Mouse (Mus musculus) hindbrain, embryonic 14.5 days (tissue): ENCODE data around the gene Ttc39b. TPM values are rescaled to one million over a fixed set of nuclear protein-coding genes. Genes with fewer than 3 reads are reported as not detected.

Experiments
- ATAC-seq: fragments of 200-750 bp; cut with Nextera tagmentation; 2 replicates; pipeline ENCODE4 v1.8.0; 2017; ENCODE audit warnings: moderate number of reproducible peaks, mild to moderate bottlenecking, moderate TSS enrichment, moderate library complexity; ENCODE audit not compliant: low FRiP score
- DNase-seq: peaks from one replicate; pipeline ENCODE4 v3.0.0-alpha.2; 2015; ENCODE audit warnings: low spot score
- H3K27ac ChIP-seq: fragments of 300-500 bp; sonication (generic); 2 replicates; pipeline ENCODE4 v1.5.1; 2014; ENCODE audit warnings: mild to moderate bottlenecking, moderate library complexity
- H3K27me3 ChIP-seq: fragments of 300-500 bp; sonication (generic); 2 replicates; pipeline ENCODE4 v1.6.1; 2014; ENCODE audit warnings: mild to moderate bottlenecking, low read length, mixed read lengths; ENCODE audit not compliant: control insufficient read depth, insufficient read depth
- H3K36me3 ChIP-seq: fragments of 300-500 bp; sonication (generic); replicated peaks from 2 replicates; pipeline ENCODE4 v1.6.1; 2014; ENCODE audit not compliant: control insufficient read depth, insufficient read depth
- H3K4me1 ChIP-seq: fragments of 300-500 bp; sonication (generic); replicated peaks from 2 replicates; pipeline ENCODE4 v1.6.1; 2014; ENCODE audit warnings: antibody characterized with exemption, low read length, mixed read lengths; ENCODE audit not compliant: control insufficient read depth, insufficient read depth
- H3K4me2 ChIP-seq: fragments of 300-500 bp; sonication (generic); replicated peaks from 2 replicates; pipeline ENCODE4 v1.6.1; 2014; ENCODE audit warnings: mild to moderate bottlenecking, moderate library complexity
- H3K4me3 ChIP-seq: fragments of 300-500 bp; sonication (generic); replicated peaks from 2 replicates; pipeline ENCODE4 v1.5.1; 2014; ENCODE audit warnings: mild to moderate bottlenecking, low read length
- H3K9ac ChIP-seq: fragments of 300-500 bp; sonication (generic); 2 replicates; pipeline ENCODE4 v1.6.1; 2014
- H3K9me3 ChIP-seq: fragments of 300-500 bp; sonication (generic); 2 replicates; pipeline ENCODE4 v1.6.1; 2016; ENCODE audit warnings: low read length; ENCODE audit not compliant: control insufficient read depth
- WGBS: fragments of 180-500 bp; shearing (Covaris S2); extraction: QIAGEN DNeasy Blood & Tissue Kit; methylation state at CpG from one replicate; pipeline ENCODE4 v1.1.7; 2014; 5-methylcytosine and 5-hydroxymethylcytosine counted together
- polyA plus RNA-seq: library from polyadenylated mRNA; unstranded; fragments of >200 nt; fragmentation: Nextera tagmentation; extraction: Ambion mirVana; gene quantifications from 2 replicates; pipeline ENCODE4 v1.2.1, GENCODE M21; 2014

Gene Ttc39b
- polyA plus RNA-seq, 1 experiment from 2014 or later: 8.2 TPM

DNA sequence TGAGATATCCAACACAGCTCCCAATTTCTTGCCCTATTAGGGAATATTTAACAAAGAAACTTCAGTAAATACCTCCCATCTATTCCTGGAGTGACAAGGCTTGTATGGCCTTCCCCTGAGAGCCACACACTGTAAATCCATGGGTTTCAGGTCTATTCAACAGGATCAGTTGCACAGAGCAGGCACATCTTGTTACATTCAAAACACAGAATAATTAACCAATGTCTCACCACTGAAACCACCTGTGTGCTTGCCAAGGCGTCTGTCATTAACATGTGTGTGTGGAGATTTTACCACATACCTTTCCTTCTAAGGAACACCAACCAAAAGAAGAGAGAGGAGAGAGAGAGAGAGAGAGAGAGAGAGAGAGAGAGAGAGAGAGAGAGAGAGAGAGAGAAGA lies 136.7 kb downstream of the Ttc39b start:
- Histone ChIP-seq H3K27ac (no peak overlapping the region), H3K4me3 (no peak overlapping the region), H3K4me1 (0 out of 2 replicates have a peak, but pooled peaks cover 4% of the 10 kb centered on the region), H3K36me3 (no peaks in the 10 kb centered on the region), H3K4me2 (no peak overlapping the region), H3K9me3 (no peaks in the 10 kb centered on the region), H3K9ac (no peak overlapping the region), H3K27me3 (no peaks in the 10 kb centered on the region)
- DNase-seq (no peak), ATAC-seq (no peak)
- 84% methylated on average over 1 of the region's 1 CpGs for whole genome bisulfite sequencing

DNA sequence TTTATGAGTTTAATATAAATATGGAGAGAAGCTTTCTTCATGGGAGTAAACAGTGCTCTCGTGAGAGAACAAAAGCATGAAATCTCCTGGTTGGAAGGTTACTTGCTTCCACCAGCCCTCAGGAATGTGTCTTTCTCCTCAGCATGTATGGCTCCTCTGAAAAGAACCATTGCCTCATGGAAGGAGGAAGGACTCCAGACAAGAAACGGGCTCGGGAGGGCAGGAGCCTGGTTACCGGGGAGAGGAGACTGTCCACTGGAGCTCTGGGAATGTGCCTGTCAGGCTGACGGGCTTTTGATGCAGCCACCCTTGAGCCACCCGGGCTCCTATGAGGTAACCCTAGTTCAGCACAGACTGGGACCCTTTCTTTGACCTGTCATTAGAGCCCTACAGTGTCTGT lies 137.6 kb downstream of the Ttc39b start:
- H3K9ac ChIP-seq: no peak overlapping the region
- H3K36me3 ChIP-seq: no peaks in the 10 kb centered on the region
- no peaks in the 10 kb centered on the region for H3K9me3 ChIP-seq
- no peak overlapping the region for H3K4me3 ChIP-seq
- no peak for ATAC-seq
- no peak overlapping the region for H3K4me2 ChIP-seq
- whole genome bisulfite sequencing: 24% methylated on average over 6 of the region's 6 CpGs
- 0 out of 2 replicates have a peak, but pooled peaks cover 4% of the 10 kb centered on the region for H3K4me1 ChIP-seq
- no peaks in the 10 kb centered on the region for H3K27me3 ChIP-seq
- DNase-seq: no peak
- H3K27ac ChIP-seq: no peak overlapping the region

DNA sequence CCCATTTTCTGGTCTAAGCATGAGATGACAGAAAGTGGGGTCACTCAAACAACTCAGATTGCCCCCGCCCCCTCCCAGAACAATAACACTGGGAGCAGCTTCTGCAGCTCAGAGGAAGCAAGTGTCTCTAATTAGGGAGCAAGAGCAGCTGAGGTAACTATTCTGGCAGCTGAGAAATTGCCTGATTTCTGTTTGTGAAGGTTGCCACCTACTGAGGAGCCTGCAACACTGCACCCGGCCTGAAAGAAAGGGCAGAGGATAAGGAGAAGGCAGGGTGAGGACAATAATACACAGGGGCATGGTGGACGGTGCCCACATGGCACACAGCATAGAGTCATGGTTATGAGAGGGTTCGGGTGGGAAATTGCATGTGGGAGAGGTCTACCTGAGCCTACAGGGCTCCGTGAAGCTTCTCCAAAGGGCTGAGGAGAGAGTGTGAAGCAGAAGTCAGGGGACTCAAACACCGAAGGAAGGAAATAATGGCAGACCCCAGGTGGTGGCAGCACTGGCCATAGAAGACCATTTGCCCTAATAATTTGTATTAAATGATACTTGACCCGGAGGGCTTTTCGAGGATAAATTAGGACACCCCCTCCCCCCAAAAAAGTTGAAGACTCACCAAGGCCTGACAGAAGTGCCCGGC lies 140.6 kb downstream of the Ttc39b start:
- no peaks in the 10 kb centered on the region for H3K9me3 ChIP-seq
- ATAC-seq: peak; percentile 88
- 0 out of 2 replicates have a peak, but pooled peaks cover 4% of the 10 kb centered on the region for H3K4me1 ChIP-seq
- H3K36me3 ChIP-seq: no peaks in the 10 kb centered on the region
- 27% methylated on average over 9 of the region's 9 CpGs for WGBS
- no peak overlapping the region for H3K9ac ChIP-seq
- no peak overlapping the region for H3K4me2 ChIP-seq
- no peak overlapping the region for H3K4me3 ChIP-seq
- H3K27me3 ChIP-seq: no peaks in the 10 kb centered on the region
- DNase-seq: peak; percentile 78
- H3K27ac ChIP-seq: no peak overlapping the region

DNA sequence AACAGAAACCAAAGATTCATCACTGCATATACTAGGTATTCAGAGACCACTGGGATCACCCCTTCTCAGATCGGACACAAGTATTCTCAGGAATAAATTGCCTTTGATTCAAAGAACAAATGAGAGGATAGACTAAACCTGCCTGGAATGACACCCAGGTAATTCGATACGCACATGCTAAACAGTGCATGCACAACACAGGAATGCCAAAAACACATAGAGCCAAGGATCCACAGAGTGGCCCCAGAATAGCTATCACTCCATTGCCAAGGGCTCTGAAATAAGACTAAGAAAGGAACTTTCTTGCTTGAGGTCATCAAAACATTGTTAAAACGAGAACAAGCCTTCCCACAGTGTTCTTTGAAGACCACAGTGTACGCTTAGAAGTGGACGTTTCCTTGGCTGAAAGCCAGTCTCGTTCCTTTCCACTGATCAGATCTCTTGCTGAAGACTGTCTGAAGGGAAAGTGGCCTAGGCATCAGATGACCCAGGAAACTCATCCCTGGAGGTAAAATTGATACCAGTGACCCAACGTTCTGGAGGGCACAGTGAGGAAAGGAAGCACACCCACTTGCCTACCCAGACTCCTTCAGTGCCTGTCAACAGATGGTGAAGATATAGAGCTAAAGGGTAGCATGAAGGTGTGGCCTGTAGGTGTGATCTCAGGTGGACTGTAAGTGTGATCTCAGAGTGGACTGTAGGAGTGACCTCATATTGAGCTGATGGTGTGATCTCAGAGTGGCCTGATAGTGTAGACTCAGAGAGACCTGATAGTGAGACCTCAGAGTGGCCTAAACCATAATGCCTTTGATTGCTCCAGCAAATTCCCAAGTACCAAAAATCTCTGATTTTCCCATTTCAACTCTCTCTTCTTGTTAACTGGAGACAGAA lies 141.6 kb downstream of the Ttc39b start:
- ATAC-seq (no peak), DNase-seq (no peak)

DNA sequence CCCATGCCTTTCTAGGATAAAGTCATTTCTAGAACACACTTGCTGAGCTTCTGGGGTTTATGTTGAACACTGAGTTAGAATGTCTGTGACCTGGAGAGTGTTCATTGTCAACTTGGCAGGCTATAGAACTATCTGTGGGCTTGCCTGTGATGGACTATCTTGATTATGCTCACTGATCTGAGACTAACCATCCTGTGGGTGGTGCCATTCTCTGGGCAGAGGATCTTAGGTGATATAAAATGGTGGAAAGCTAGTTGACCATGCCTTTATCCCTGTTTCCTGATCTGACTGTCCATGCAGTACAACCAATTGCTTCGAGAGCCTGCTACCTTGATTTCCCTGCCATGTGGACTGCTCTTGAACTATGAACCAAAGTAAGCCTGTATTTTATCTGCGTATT lies 146.6 kb downstream of the Ttc39b start:
- WGBS: 97% methylated on average over 2 of the region's 2 CpGs
- Histone ChIP-seq H3K9ac (no peak overlapping the region), H3K36me3 (no peaks in the 10 kb centered on the region), H3K9me3 (no peaks in the 10 kb centered on the region), H3K4me1 (no peaks in the 10 kb centered on the region), H3K27me3 (no peaks in the 10 kb centered on the region), H3K27ac (no peak overlapping the region), H3K4me2 (no peak overlapping the region), H3K4me3 (no peak overlapping the region)
- no peak for DNase-seq
- no peak for ATAC-seq

More for the DNA sequence above, 141.6 kb downstream of the Ttc39b start:
- no peak overlapping the region for H3K4me3 ChIP-seq
- no peaks in the 10 kb centered on the region for H3K27me3 ChIP-seq
- 70% methylated on average over 8 of the region's 8 CpGs for WGBS
- no peak overlapping the region for H3K9ac ChIP-seq
- H3K27ac ChIP-seq: no peak overlapping the region
- no peak overlapping the region for H3K4me2 ChIP-seq
- 0 out of 2 replicates have a peak, but pooled peaks cover 4% of the 10 kb centered on the region for H3K4me1 ChIP-seq
- H3K9me3 ChIP-seq: no peaks in the 10 kb centered on the region
- H3K36me3 ChIP-seq: no peaks in the 10 kb centered on the region

DNA sequence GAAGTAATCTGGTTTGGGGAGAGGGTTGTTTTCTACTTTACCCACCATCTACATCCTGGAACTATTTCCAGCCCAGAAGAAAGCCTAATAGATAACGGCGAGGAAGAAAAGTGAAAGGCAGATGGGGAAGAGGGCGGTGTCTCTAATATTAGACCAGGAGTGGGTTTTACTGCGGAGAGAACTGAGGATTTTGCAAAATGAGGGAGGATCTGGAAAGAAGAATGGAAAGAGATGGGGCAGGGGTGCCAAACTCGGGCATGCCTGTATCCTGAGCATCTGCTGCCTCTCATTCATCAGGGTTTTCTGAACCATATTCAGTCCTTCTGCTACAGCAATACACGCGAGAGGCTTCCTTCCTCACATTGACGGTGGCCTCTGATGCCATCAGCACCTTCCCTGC lies 149.1 kb downstream of the Ttc39b start:
- DNase-seq (no peak), ATAC-seq (no peak)
- Histone ChIP-seq H3K27me3 (no peaks in the 10 kb centered on the region), H3K9me3 (no peaks in the 10 kb centered on the region), H3K4me2 (no peak overlapping the region), H3K4me1 (no peaks in the 10 kb centered on the region), H3K36me3 (no peaks in the 10 kb centered on the region), H3K27ac (no peak overlapping the region), H3K4me3 (no peak overlapping the region), H3K9ac (no peak overlapping the region)
- WGBS: 84% methylated on average over 8 of the region's 8 CpGs

DNA sequence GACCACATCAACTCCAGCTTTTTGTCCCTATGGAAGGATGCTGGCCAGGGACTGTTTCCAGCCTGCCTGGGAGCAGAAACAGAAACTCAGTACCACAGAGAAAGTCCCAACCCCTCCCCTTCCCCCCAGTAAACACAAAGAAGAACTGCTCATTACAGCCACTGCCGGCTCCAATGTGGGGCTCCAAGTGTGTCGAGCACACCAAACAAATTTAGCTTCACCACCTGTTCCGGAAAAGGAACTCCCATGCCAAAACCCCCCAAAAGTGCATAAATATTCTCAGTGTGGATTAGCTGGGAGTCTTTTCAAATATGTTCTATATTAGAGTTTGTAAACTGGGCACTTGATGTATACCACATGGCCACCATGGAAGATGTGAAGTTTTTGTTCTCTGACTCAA lies 151.8 kb downstream of the Ttc39b start:
- DNase-seq: no peak

DNA sequence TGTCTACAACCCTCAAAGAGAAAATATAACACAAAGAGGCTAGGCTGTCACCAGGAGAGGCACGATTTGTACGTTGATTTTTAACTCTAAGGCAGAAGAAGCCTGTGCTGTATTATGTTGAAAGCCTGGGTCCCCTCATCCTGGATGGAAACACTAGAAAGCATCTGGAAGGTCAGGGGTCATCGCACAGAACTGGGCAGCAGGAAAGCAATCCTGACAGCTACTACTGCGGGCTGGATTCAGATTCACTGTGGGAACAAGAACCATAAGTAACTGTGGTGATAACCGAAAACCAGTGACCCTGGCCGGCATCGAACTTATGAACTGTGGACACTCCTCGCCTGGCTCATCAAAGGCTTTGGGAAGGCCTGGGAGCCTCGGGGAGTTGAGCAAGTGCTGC lies 153.3 kb downstream of the Ttc39b start:
- ATAC-seq (no peak), DNase-seq (no peak)
- no peak overlapping the region for H3K27ac ChIP-seq
- H3K27me3 ChIP-seq: no peaks in the 10 kb centered on the region
- no peak overlapping the region for H3K4me2 ChIP-seq
- WGBS: 26% methylated on average over 9 of the region's 9 CpGs
- H3K9me3 ChIP-seq: no peaks in the 10 kb centered on the region
- no peak overlapping the region for H3K9ac ChIP-seq
- no peaks in the 10 kb centered on the region for H3K36me3 ChIP-seq
- H3K4me1 ChIP-seq: no peaks in the 10 kb centered on the region
- H3K4me3 ChIP-seq: no peak overlapping the region

More for the DNA sequence above, 151.8 kb downstream of the Ttc39b start:
- Histone ChIP-seq H3K36me3 (no peaks in the 10 kb centered on the region), H3K27ac (no peak overlapping the region), H3K9ac (no peak overlapping the region), H3K4me3 (no peak overlapping the region), H3K4me1 (no peaks in the 10 kb centered on the region), H3K27me3 (no peaks in the 10 kb centered on the region), H3K9me3 (no peaks in the 10 kb centered on the region), H3K4me2 (no peak overlapping the region)
- WGBS: 66% methylated on average over 3 of the region's 3 CpGs
- ATAC-seq: no peak
